Comparison of ENCODE assay signal across 12 mouse cellular contexts in genomic region chr8:94733821-94734465, GRCm38 (mm10). TPM values are rescaled to one million over a fixed set of nuclear protein-coding genes. Genes with fewer than 3 reads are reported as not detected.
DNase-seq lines count a peak whose midpoint lies in the region; ATAC-seq and TF ChIP-seq lines count a peak whose summit lies in the region.
"Had no signal": no experiment of that assay in that cellular context is flagged by ENCODE, and none has a peak within 500 bp of the region (broad histone marks: within the 10 kb centered on the region; RNA-seq: fewer than 3 reads in every experiment).

No protein-coding gene starts in this region.

- H3K36me3 ChIP-seq in heart, embryonic 11.5 days (ENCODE audit: control insufficient read depth, insufficient read depth, low read length) = no peaks in the 10 kb centered on the region
- no peaks in the 10 kb centered on the region for H3K36me3 ChIP-seq in G1E (replicated peaks)
- no peaks in the 10 kb centered on the region for H3K36me3 ChIP-seq in intestine, postnatal 0 days (ENCODE audit: control insufficient read depth, insufficient read depth)
- H3K36me3 ChIP-seq in forebrain, embryonic 16.5 days (ENCODE audit: control insufficient read depth, insufficient read depth) = no peaks in the 10 kb centered on the region
- H3K36me3 ChIP-seq: limb, embryonic 15.5 days had no signal

- 61% methylated on average over 5 of the region's 5 CpGs for whole genome bisulfite sequencing in heart, embryonic 11.5 days (ENCODE audit: insufficient replicate concordance)
- WGBS in intestine, postnatal 0 days = 45% methylated on average over 5 of the region's 5 CpGs
- WGBS in forebrain, embryonic 16.5 days = 68% methylated on average over 5 of the region's 5 CpGs

- no peaks in the 10 kb centered on the region for H3K27me3 ChIP-seq in heart, embryonic 11.5 days (ENCODE audit: control insufficient read depth, insufficient read depth, low read length)
- H3K27me3 ChIP-seq in G1E (ENCODE audit: insufficient read depth, low read length) = peaks cover 10% of the 10 kb centered on the region
- H3K27me3 ChIP-seq in intestine, postnatal 0 days (replicated peaks; ENCODE audit: control insufficient read depth, insufficient read depth, low read length) = no peaks in the 10 kb centered on the region
- H3K27me3 ChIP-seq in forebrain, embryonic 16.5 days (replicated peaks; ENCODE audit: control insufficient read depth, insufficient read depth, low read length) = no peaks in the 10 kb centered on the region
- H3K27me3 ChIP-seq: limb, embryonic 15.5 days had no signal

- peak overlapping the region; percentile 73 for H3K27ac ChIP-seq in heart, embryonic 11.5 days (ENCODE audit: low read depth, low read length)
- H3K27ac ChIP-seq in intestine, postnatal 0 days (ENCODE audit: low read depth, low read length) = peak overlapping the region; percentile 22; the same call in 1 of the 2 replicates
- H3K27ac ChIP-seq in forebrain, embryonic 16.5 days (ENCODE audit: low read length) = no peak overlapping the region
- H3K27ac ChIP-seq: kidney, postnatal 0 days; limb, embryonic 15.5 days had no signal

- DNase-seq in heart, postnatal 4 days = no peak
- peak; percentile 12 for DNase-seq in G1E (ENCODE audit: low spot score)
- peak; percentile 23 for DNase-seq in retina, embryonic 14.5 days (ENCODE audit: low spot score)
- no peak for DNase-seq in cerebellum, postnatal 4 days (ENCODE audit: low spot score in 2 of 2)
- no peak for DNase-seq in gastrocnemius, adult 8-10 months (ENCODE audit: low spot score in 2 of 2)
- DNase-seq: adrenal gland, adult 8-10 months had no signal

- H3K9me3 ChIP-seq in heart, embryonic 11.5 days (replicated peaks; ENCODE audit: control insufficient read depth, low read length) = no peaks in the 10 kb centered on the region
- H3K9me3 ChIP-seq in G1E (replicated peaks) = no peaks in the 10 kb centered on the region
- H3K9me3 ChIP-seq in intestine, postnatal 0 days (ENCODE audit: control insufficient read depth) = no peaks in the 10 kb centered on the region
- no peaks in the 10 kb centered on the region for H3K9me3 ChIP-seq in forebrain, embryonic 16.5 days (ENCODE audit: control insufficient read depth, low read length)
- H3K9me3 ChIP-seq: limb, embryonic 15.5 days had no signal

- no peak for TF ChIP-seq CTCF in G1E (IDR thresholded peaks at IDR 0.05; ENCODE audit: low read depth, low read length)
- TF ChIP-seq CTCF in intestine, postnatal 0 days (IDR thresholded peaks at IDR 0.05; ENCODE audit: low read depth) = no peak

- H3K4me2 ChIP-seq in heart, embryonic 11.5 days = no peak overlapping the region
- no peak overlapping the region for H3K4me2 ChIP-seq in intestine, postnatal 0 days (replicated peaks; ENCODE audit: low read depth)
- H3K4me2 ChIP-seq in forebrain, embryonic 16.5 days (ENCODE audit: low read length) = no peak overlapping the region
- H3K4me2 ChIP-seq: limb, embryonic 15.5 days had no signal

- peaks cover 3% of the 10 kb centered on the region for H3K4me1 ChIP-seq in heart, embryonic 11.5 days (ENCODE audit: control insufficient read depth, insufficient read depth, low read length)
- peaks cover 31% of the 10 kb centered on the region for H3K4me1 ChIP-seq in G1E (ENCODE audit: insufficient read depth, low read depth, low read length)
- no peaks in the 10 kb centered on the region for H3K4me1 ChIP-seq in intestine, postnatal 0 days (replicated peaks; ENCODE audit: control insufficient read depth, insufficient read depth, low read length)
- no peaks in the 10 kb centered on the region for H3K4me1 ChIP-seq in forebrain, embryonic 16.5 days (replicated peaks; ENCODE audit: control insufficient read depth, insufficient read depth, low read length)

- no peak overlapping the region for H3K9ac ChIP-seq in heart, embryonic 11.5 days (ENCODE audit: low read depth, low read length)
- no peak overlapping the region for H3K9ac ChIP-seq in intestine, postnatal 0 days (ENCODE audit: low read depth, low read length)
- H3K9ac ChIP-seq in forebrain, embryonic 16.5 days (replicated peaks; ENCODE audit: low read depth, low read length) = no peak overlapping the region
- H3K9ac ChIP-seq: limb, embryonic 15.5 days had no signal

- ATAC-seq in heart, embryonic 11.5 days (replicated peaks; ENCODE audit: insufficient number of reproducible peaks, low FRiP score, low TSS enrichment) = peak; percentile 89
- ATAC-seq in G1E (ENCODE audit: extremely low read depth, insufficient number of reproducible peaks, low FRiP score, poor library complexity, severe bottlenecking) = peak; percentile 81
- ATAC-seq in intestine, postnatal 0 days = peak; percentile 91
- no peak for ATAC-seq in forebrain, embryonic 16.5 days

- H3K4me3 ChIP-seq in heart, embryonic 11.5 days (ENCODE audit: low read depth, low read length) = no peak overlapping the region
- no peak overlapping the region for H3K4me3 ChIP-seq in G1E (ENCODE audit: low read depth, low read length)
- H3K4me3 ChIP-seq in intestine, postnatal 0 days (ENCODE audit: low read depth, low read length) = no peak overlapping the region
- no peak overlapping the region for H3K4me3 ChIP-seq in forebrain, embryonic 16.5 days (replicated peaks; ENCODE audit: low read length)
- H3K4me3 ChIP-seq: limb, embryonic 15.5 days had no signal

RNA-seq across cellular contexts. Expression of gene Ccl22, which starts 11.4 kb away (rescaled TPM):
- not detected in 2 replicates for polyA plus RNA-seq in heart, embryonic 11.5 days (2014; fragmentation: Nextera tagmentation; extraction: Ambion mirVana)
- not detected for total RNA-seq in heart, postnatal 4 days (2021)
- not detected in 2 replicates for total RNA-seq in G1E (2014; fragmentation: Nextera tagmentation)
- total RNA-seq in G1E (2017) = 0.22 TPM in 1 of 2 replicates, not detected in the other
- 0.02 TPM in 1 of 2 replicates, not detected in the other for polyA plus RNA-seq in G1E (2012)
- polyA plus RNA-seq in intestine, postnatal 0 days (2015; fragmentation: Nextera tagmentation; extraction: Ambion mirVana) = 0.05 TPM in 1 of 2 replicates, not detected in the other
- polyA plus RNA-seq in forebrain, embryonic 16.5 days (2015; fragmentation: Nextera tagmentation; extraction: Ambion mirVana) = not detected in 2 replicates
- not detected for total RNA-seq in gastrocnemius, adult 8-10 months (2022)
- polyA plus RNA-seq: embryonic facial prominence, embryonic 11.5 days; kidney, postnatal 0 days; limb, embryonic 15.5 days had no signal

RNA-seq across cellular contexts. Expression of gene Pllp, which starts 37.9 kb away (rescaled TPM):
- polyA plus RNA-seq in heart, embryonic 11.5 days (2014; fragmentation: Nextera tagmentation; extraction: Ambion mirVana) = not detected in 2 replicates
- total RNA-seq in heart, postnatal 4 days (2021) = under 1 TPM; 0.29 to 0.56 TPM
- total RNA-seq in G1E (2014; fragmentation: Nextera tagmentation) (not detected in 2 replicates), G1E (2017) (0.12 and 0.22 TPM in 2 replicates)
- polyA plus RNA-seq in G1E (2012) = not detected in 2 replicates
- polyA plus RNA-seq in intestine, postnatal 0 days (2015; fragmentation: Nextera tagmentation; extraction: Ambion mirVana) = 25.3 and 26.3 TPM in 2 replicates
- 1.6 and 1.7 TPM in 2 replicates for polyA plus RNA-seq in forebrain, embryonic 16.5 days (2015; fragmentation: Nextera tagmentation; extraction: Ambion mirVana)
- 1 to 10 TPM in 2 of 4 experiments, under 1 TPM in 1, not detected in 1; 0.92 to 2.5 (median 1.8) TPM for total RNA-seq in gastrocnemius, adult 8-10 months (2022)

RNA-seq across cellular contexts. Expression of gene Cx3cl1, which starts 37.9 kb away (rescaled TPM):
- polyA plus RNA-seq in heart, embryonic 11.5 days (2014; fragmentation: Nextera tagmentation; extraction: Ambion mirVana) = 8.8 and 11.2 TPM in 2 replicates
- total RNA-seq in heart, postnatal 4 days (2021) = 1 to 10 TPM; 4.1 to 4.5 TPM
- not detected in 2 replicates for total RNA-seq in G1E (2014; fragmentation: Nextera tagmentation)
- total RNA-seq in G1E (2017) = 0.06 and 0.38 TPM in 2 replicates
- not detected in 2 replicates for polyA plus RNA-seq in G1E (2012)
- polyA plus RNA-seq in intestine, postnatal 0 days (2015; fragmentation: Nextera tagmentation; extraction: Ambion mirVana) = 91.8 and 95.5 TPM in 2 replicates
- 15.1 and 23.8 TPM in 2 replicates for polyA plus RNA-seq in forebrain, embryonic 16.5 days (2015; fragmentation: Nextera tagmentation; extraction: Ambion mirVana)
- 1 to 10 TPM in 3 of 4 experiments, under 1 TPM in 1; 0.89 to 1.4 (median 1.2) TPM for total RNA-seq in gastrocnemius, adult 8-10 months (2022)

Comparison
In these comparisons a context has a peak if more than half of its experiments do, and no peak if none do; other contexts are left out.
1. DNase-seq: peak in G1E (single experiment) and retina, embryonic 14.5 days (single experiment); none in heart, postnatal 4 days (single experiment), cerebellum, postnatal 4 days (0 of 2) and gastrocnemius, adult 8-10 months (0 of 2).